Mouse (Mus musculus) liver, adult (tissue): Measurements from ENCODE around the gene Brox.

Experiments used
- GATA4 ChIP-seq: IDR thresholded peaks from 2 replicates; pipeline ENCODE4 v1.6.1; 2014; ENCODE audit warnings: mild to moderate bottlenecking, low read length; ENCODE audit not compliant: insufficient replicate concordance

Brox gene

GRCm38 (mm10) chr1:183296877-183297383, at the start of gene Brox:
Gene Brox, minus strand, starts transcription at chr1:183297269.
- TF ChIP-seq GATA4 = peak; percentile 83; the same call in 1 of the 2 replicates

GRCm38 (mm10) chr1:183345817-183346195, 48.7 kb upstream of the Brox start:
- no peak for TF ChIP-seq GATA4

GRCm38 (mm10) chr1:183344886-183345816, 48.1 kb upstream of the Brox start:
- TF ChIP-seq GATA4 = no peak

GRCm38 (mm10) chr1:183327171-183327570, 30.1 kb upstream of the Brox start:
- TF ChIP-seq GATA4 = no peak

- no peak for TF ChIP-seq GATA4
Observed at GRCm38 (mm10) chr1:183324433-183324832, 27.4 kb upstream of the Brox start.

GRCm38 (mm10) chr1:183323923-183324322, 26.9 kb upstream of the Brox start:
- no peak for TF ChIP-seq GATA4

GRCm38 (mm10) chr1:183320708-183321107, 23.6 kb upstream of the Brox start:
- no peak for TF ChIP-seq GATA4

- TF ChIP-seq GATA4 = no peak
Observed at GRCm38 (mm10) chr1:183315783-183316182, 18.7 kb upstream of the Brox start.

GRCm38 (mm10) chr1:183312076-183312475, 15.0 kb upstream of the Brox start:
- no peak for TF ChIP-seq GATA4

GRCm38 (mm10) chr1:183308476-183308875, 11.4 kb upstream of the Brox start:
- no peak for TF ChIP-seq GATA4

- TF ChIP-seq GATA4 = no peak
Observed at GRCm38 (mm10) chr1:183307555-183307954, 10.5 kb upstream of the Brox start.

GRCm38 (mm10) chr1:183299161-183299560, 2.1 kb upstream of the Brox start:
- TF ChIP-seq GATA4 = no peak

- no peak for TF ChIP-seq GATA4
Observed at GRCm38 (mm10) chr1:183297886-183298489, 919 bp upstream of the Brox start.

GRCm38 (mm10) chr1:183297473-183297885, 410 bp upstream of the Brox start:
- no peak for TF ChIP-seq GATA4

- TF ChIP-seq GATA4 = no peak
Observed at GRCm38 (mm10) chr1:183296465-183296864, 604 bp downstream of the Brox start, which contains the start of gene Aida. Gene Aida, plus strand, starts transcription at chr1:183296590.

- no peak for TF ChIP-seq GATA4
Observed at GRCm38 (mm10) chr1:183289576-183289975, 7.5 kb downstream of the Brox start.
